Mouse (Mus musculus): ENCODE measurements at regions not wholly inside any gene's neighbourhood (a gene's known extent, or its start where the extent isn't known, plus 50 kb on each side); places are given as distances from the start of the nearest gene placed in this dataset.

DNA sequence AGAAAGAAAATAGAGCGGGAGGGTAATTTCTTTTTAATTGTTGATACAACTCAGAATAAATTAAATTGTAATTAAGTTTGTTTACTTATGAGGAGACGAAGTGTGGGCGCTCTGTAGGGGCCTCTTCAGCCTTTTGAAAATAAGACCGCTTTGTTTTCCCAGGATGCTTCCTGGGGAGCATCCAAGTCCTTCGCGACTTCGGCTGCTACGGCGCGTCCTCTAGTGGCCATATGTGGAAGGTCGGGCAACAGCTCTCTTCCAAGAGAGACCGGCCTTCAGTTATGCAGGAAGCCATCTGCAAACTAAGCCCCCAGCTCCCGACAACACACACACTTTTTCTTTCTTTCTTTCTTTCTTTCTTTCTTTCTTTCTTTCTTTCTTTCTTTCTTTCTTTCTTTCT lies 54.1 kb upstream of the Smg1 start:
- no peak for ATAC-seq (ENCODE audit: insufficient number of reproducible peaks, low FRiP score)
- Histone ChIP-seq H3K4me3 (no peak overlapping the region), H3K27me3 (replicated peaks) (0 out of 2 replicates have a peak, but pooled peaks cover 4% of the 10 kb centered on the region), H3K9ac (no peak overlapping the region), H3K4me2 (peak overlapping the region; percentile 39; the same call in 1 of the 2 replicates), H3K9me3 (replicated peaks) (peaks cover 16% of the 10 kb centered on the region), H3K27ac (ENCODE audit: poor library complexity, severe bottlenecking) (no peak overlapping the region), H3K4me1 (replicated peaks) (no peaks in the 10 kb centered on the region), H3K36me3 (no peaks in the 10 kb centered on the region)
- WGBS = 2% methylated on average over 13 of the region's 13 CpGs

DNA sequence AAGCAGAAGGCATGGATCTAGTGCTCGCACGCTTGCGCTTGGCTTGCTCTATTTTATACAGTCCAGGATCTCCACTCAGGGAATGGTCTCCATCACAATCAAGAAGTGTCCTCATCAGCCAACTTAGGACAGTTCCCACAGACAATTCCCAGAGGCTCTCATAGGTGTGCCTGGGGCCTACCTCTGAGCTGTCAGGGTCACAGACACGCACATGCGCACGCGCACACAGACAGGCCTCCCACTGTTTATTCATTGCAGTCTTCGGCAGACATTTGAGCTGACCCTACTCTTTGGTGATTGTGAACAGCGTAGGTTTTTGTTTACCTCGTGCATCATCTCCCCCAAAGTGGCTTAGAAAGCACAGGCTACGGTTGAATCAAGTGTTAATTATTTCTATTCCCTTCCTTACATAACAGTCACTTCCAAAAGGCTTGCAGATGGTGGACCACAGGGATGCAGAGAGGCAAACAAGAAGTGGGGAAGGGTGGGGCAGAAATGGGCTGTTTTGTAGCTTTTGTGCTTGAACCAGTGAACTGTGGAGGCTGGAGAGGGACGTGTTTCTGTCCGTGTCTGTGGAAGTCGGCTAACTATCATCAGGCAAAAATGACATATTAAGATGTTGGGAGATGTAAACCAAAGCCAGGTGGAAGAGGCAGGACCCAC lies 53.5 kb upstream of the Smg1 start:
- peak overlapping the region; percentile 39; the same call in 1 of the 2 replicates for H3K4me2 ChIP-seq
- H3K27me3 ChIP-seq (replicated peaks) = 0 out of 2 replicates have a peak, but pooled peaks cover 4% of the 10 kb centered on the region
- no peak overlapping the region for H3K27ac ChIP-seq (ENCODE audit: poor library complexity, severe bottlenecking)
- H3K9ac ChIP-seq = no peak overlapping the region
- no peaks in the 10 kb centered on the region for H3K4me1 ChIP-seq (replicated peaks)
- H3K36me3 ChIP-seq = no peaks in the 10 kb centered on the region
- H3K4me3 ChIP-seq = no peak overlapping the region
- no peak for ATAC-seq (ENCODE audit: insufficient number of reproducible peaks, low FRiP score)
- WGBS = 76% methylated on average over 14 of the region's 14 CpGs
- H3K9me3 ChIP-seq (replicated peaks) = peaks cover 16% of the 10 kb centered on the region

DNA sequence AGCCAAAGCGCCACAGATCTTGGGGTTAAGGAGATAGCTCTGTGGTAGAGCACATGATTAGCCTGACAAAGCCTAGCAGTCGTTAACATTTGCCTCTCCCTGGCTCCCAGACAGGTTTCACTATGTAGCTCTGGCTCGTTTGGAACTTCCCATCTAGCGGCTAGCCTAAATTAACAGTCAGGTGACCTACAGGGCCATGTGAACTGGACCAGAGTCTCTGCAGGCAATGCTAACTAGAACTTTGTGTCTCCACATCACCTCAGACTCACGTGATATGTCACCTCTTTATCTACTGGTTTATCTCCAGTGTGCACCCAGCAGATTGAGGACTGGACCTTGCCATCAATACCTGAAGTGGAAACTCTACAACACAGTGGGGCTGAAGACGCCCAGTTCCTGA lies 52.4 kb upstream of the Smg1 start:
- H3K27ac ChIP-seq (ENCODE audit: poor library complexity, severe bottlenecking) = no peak overlapping the region
- H3K4me3 ChIP-seq = no peak overlapping the region
- no peak for ATAC-seq (ENCODE audit: insufficient number of reproducible peaks, low FRiP score)
- H3K36me3 ChIP-seq = no peaks in the 10 kb centered on the region
- 0 out of 2 replicates have a peak, but pooled peaks cover 1% of the 10 kb centered on the region for H3K27me3 ChIP-seq (replicated peaks)
- no peak overlapping the region for H3K4me2 ChIP-seq
- 69% methylated on average over 6 of the region's 6 CpGs for WGBS
- H3K4me1 ChIP-seq (replicated peaks) = no peaks in the 10 kb centered on the region
- peaks cover 16% of the 10 kb centered on the region for H3K9me3 ChIP-seq (replicated peaks)
- no peak overlapping the region for H3K9ac ChIP-seq

DNA sequence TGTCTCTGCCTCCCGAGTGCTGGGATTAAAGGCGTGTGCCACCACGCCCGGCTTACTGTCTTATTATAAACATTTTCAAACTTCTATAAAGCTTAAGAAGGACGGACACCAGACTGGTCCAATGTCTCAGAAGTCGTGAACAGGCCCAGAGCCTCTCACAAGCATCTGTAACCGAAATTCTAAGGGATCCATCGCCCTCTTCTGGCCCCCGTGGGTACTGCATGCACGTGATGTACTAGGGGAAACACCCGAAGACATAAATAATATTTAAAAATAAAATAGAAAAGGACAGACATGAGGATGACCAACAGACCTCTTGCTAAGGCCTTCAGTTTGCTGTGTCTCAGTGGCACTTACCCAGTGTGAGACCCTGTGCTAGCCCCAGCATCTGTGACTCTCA lies 51.8 kb upstream of the Smg1 start:
- Histone ChIP-seq H3K4me3 (no peak overlapping the region), H3K9ac (no peak overlapping the region), H3K9me3 (replicated peaks) (peaks cover 16% of the 10 kb centered on the region), H3K4me2 (no peak overlapping the region), H3K4me1 (replicated peaks) (no peaks in the 10 kb centered on the region), H3K36me3 (no peaks in the 10 kb centered on the region), H3K27me3 (replicated peaks) (no peaks in the 10 kb centered on the region), H3K27ac (ENCODE audit: poor library complexity, severe bottlenecking) (no peak overlapping the region)
- no peak for ATAC-seq (ENCODE audit: insufficient number of reproducible peaks, low FRiP score)
- 74% methylated on average over 11 of the region's 11 CpGs for WGBS

DNA sequence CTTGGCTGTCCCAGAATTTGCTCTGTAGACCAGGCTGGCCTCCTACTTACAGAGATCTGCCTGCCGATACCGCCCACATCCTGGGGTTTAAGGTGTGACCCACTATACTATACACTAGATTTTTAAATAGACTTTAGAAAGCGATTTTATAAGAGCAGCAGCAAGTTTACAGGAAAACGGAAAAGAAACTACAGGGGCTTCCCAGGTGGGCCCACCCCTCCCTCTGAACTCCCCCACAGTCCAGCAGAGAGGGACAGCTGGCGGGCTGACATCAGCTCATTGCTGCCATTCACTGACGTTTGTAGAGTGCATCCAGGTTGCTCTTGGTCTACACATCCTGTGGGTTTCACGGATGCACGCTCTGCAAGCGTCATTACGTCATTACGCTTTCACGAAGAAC lies 51.2 kb upstream of the Smg1 start:
- no peak overlapping the region for H3K27ac ChIP-seq (ENCODE audit: poor library complexity, severe bottlenecking)
- H3K9me3 ChIP-seq (replicated peaks) = peaks cover 16% of the 10 kb centered on the region
- no peak overlapping the region for H3K9ac ChIP-seq
- 89% methylated on average over 12 of the region's 12 CpGs for WGBS
- H3K4me3 ChIP-seq = no peak overlapping the region
- no peaks in the 10 kb centered on the region for H3K4me1 ChIP-seq (replicated peaks)
- no peak for ATAC-seq (ENCODE audit: insufficient number of reproducible peaks, low FRiP score)
- H3K27me3 ChIP-seq (replicated peaks) = no peaks in the 10 kb centered on the region
- no peaks in the 10 kb centered on the region for H3K36me3 ChIP-seq
- no peak overlapping the region for H3K4me2 ChIP-seq
